Mouse (Mus musculus) heart, adult 9 months (tissue): ENCODE data around the gene Wnt9a.
"Not testable (repeated sequence)": the region's sequence is repeated elsewhere in the genome, so short reads cannot be mapped to it uniquely, and the experiment has no call there.

ENCODE experiments used
- DNase-seq, 2 experiments: peaks; one replicate each; pipeline ENCODE4 v3.0.0; 2022; ENCODE audit warnings: low spot score in 2 of 2

Wnt9a gene

GRCm38 (mm10) chr11:59335150-59335549, 28.4 kb downstream of the Wnt9a start:
- DNase-seq, result no peak

- DNase-seq, result no peak
Observed at GRCm38 (mm10) chr11:59335942-59336341, 29.2 kb downstream of the Wnt9a start.

- DNase-seq, result no peak
Observed at GRCm38 (mm10) chr11:59336381-59336780, 29.7 kb downstream of the Wnt9a start.

- peak; percentile 19 to 48 for DNase-seq
Observed at GRCm38 (mm10) chr11:59337955-59338735, 31.4 kb downstream of the Wnt9a start.

- no peak for DNase-seq
Observed at GRCm38 (mm10) chr11:59338736-59339120, 32.0 kb downstream of the Wnt9a start.

GRCm38 (mm10) chr11:59342956-59343355, 36.2 kb downstream of the Wnt9a start:
- no peak for DNase-seq

GRCm38 (mm10) chr11:59346166-59346910, 39.6 kb downstream of the Wnt9a start:
- DNase-seq, result peak; percentile 61 to 74

GRCm38 (mm10) chr11:59350326-59350725, 43.6 kb downstream of the Wnt9a start:
- DNase-seq, result no peak

- no peak for DNase-seq
Observed at GRCm38 (mm10) chr11:59354793-59355192, 48.1 kb downstream of the Wnt9a start.

GRCm38 (mm10) chr11:59356874-59357289, 50.2 kb downstream of the Wnt9a start:
- DNase-seq, result no peak

GRCm38 (mm10) chr11:59361291-59361690, 54.6 kb downstream of the Wnt9a start:
- DNase-seq, result no peak

GRCm38 (mm10) chr11:59364007-59364406, 57.3 kb downstream of the Wnt9a start:
- DNase-seq, result no peak

GRCm38 (mm10) chr11:59364417-59364816, 57.7 kb downstream of the Wnt9a start:
- DNase-seq, result no peak

- DNase-seq, result no peak
Observed at GRCm38 (mm10) chr11:59366031-59366430, 59.3 kb downstream of the Wnt9a start.

- DNase-seq, result no peak
Observed at GRCm38 (mm10) chr11:59366633-59367032, 59.9 kb downstream of the Wnt9a start.

GRCm38 (mm10) chr11:59367955-59368354, 61.2 kb downstream of the Wnt9a start:
- DNase-seq, result not testable (repeated sequence)

GRCm38 (mm10) chr11:59369848-59370247, 63.1 kb downstream of the Wnt9a start:
- DNase-seq, result no peak

- no peak for DNase-seq
Observed at GRCm38 (mm10) chr11:59375475-59375874, 68.7 kb downstream of the Wnt9a start, which contains the start of gene Prss38. Gene Prss38 (minus strand): TSS chr11:59375657.

GRCm38 (mm10) chr11:59377999-59378398, 71.3 kb downstream of the Wnt9a start:
- no peak for DNase-seq

GRCm38 (mm10) chr11:59379547-59379946, 72.8 kb downstream of the Wnt9a start:
- no peak for DNase-seq
